Mouse (Mus musculus) natural killer cell, adult 2 months (primary cell): ENCODE measurements around the gene Man2a1.

Experiments used
- DNase-seq, 2 experiments: peaks; one replicate each; pipeline ENCODE4 v3.0.0; 2022; ENCODE audit warnings: low spot score in 2 of 2

The Man2a1 gene

DNA sequence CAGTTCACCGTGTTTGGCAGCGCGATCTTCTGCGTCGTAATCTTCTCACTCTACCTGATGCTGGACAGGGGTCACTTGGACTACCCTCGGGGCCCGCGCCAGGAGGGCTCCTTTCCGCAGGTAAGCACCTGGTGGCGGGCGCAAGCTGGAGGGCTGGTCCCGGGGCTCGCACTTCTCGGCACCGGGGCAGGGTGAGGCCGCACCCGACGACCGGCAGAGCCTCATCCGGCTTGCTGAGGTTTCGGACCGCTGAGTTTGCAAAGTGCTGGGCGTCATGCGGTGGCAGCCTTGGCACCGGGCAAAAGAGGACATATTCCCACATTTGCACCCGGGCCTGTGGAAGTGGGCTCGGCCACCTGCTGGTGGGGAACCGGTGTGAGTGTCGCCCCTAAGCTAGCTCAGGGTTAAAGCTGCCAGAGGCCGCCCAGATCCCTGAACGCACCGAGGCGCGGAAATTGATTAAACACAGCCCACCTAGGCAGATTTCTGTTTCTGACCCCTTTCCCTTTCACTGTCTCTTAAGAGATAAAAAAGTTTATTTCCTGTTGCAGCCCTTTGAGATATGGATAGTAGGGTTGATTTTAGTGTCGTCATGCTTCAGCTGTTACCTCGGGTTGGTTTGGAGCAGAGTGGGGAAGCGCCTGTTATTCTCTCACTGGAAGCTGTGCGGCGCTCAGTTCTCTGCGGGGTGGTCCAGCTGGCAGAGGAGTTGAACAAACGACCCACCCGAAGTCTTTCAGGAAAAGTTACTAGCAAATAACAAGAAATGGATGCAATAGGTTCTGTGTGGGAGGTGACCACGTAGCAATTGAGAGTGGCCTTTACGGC lies 1.4 kb downstream of the Man2a1 start:
- DNase-seq, result peak in 1 of 2 experiments; percentile 32

DNA sequence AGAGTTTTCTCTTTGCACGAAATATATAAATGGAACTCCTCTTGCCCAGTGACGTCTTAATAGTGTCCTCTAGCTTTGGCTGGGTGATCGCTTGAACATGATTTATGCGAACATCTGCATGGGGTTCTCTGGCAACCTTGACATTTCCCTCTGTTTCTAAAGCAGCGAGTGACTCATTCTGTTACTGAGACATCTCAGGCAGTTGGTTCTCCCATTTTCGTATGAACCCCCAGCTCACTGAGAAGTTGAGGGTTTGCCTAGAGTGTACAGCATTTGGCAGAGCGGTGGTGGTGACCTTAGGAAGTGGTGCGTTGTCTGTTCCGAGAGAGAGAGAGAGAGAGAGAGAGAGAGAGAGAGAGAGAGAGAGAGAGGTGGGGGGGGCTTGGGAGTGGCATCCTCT lies 2.6 kb downstream of the Man2a1 start:
- DNase-seq, result no peak

DNA sequence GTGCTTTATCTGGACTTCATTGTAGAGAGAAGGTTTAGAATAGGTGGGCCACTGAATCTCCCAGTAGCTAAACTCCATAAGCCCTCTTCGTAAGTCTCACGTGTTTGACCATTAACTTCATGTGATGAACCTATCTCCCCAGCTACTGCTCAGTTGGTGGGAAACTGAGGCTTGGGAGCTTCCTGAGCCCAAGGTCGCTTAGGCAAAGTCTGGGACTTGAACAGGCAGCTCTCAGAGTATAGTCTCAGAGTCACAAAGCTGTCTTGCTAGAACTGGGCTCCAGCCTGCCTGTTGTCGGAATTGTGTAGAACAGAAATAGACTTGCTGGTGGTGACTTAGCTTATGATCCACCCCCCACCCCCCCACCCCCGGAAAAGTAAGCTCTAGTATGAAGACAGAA lies 3.0 kb downstream of the Man2a1 start:
- DNase-seq, result no peak

DNA sequence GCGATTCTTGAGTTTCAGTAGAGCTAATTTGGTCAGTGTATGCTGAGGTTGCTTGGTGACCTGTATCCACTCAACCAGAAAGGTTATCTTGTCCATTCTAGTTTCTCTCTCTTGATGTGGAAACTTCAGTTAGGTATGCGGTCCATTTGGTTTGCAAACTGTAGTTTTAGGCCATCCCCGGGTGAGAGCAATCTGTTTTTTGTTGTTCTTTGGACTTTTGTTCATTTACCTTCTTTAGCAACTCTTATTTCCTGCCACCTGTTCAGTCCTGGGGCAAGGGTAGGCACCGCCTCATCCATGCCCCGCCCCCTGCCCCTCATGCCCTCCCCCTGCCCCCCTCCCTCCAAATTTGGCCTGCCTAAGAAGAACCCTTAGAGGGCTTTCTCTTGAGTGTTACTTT lies 3.6 kb downstream of the Man2a1 start:
- DNase-seq, result no peak

DNA sequence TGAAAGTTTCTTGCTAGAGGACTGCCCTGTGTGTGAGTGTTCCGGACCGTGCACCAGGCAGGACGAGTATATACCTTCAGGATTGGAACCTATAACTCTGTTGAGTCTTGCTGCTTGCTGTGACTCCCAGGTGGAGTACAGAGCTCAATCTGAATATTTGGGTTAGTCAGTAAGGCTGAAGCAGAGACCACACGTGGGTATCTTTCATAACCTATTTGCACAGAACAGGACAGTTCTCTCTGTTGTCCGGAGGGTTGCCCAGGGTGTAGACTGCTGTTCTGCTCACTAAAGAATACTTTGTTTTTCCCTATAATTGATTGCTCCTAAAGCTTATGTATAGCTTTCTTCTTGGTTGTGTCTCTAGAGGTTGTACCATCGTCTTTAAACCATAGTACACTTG lies 7.7 kb downstream of the Man2a1 start:
- DNase-seq, result no peak

DNA sequence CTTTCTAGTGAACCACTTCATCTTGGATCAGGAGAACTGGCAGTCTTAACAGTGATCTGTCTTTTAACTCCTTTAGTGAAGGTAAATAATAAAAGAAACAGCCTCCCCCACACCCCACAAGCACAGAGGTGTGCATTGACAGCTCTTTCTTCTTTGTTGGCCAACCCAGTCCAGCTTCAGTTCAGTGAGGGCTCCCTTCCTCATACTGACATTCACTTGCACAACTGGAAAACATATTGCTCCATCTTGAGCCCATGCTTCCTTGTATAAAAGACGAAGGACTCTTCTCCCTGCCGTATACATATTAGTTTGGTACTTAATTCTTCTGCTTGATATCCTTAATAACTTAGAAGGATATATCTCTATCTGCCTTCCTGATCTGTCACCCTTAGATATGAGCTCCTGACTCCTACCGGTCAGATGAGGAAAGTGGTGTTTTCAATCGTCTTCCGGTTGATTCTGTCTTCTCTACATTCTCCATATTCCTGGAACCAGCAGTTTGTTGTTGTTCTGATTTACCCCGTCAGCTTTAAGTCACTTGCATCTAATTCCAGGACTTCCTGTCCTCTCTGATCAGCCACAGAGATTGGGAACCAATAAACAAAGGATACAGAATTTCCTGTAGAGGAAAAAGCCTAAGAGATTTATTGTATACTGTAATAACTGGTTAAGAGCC lies 8.5 kb downstream of the Man2a1 start:
- DNase-seq, result no peak

DNA sequence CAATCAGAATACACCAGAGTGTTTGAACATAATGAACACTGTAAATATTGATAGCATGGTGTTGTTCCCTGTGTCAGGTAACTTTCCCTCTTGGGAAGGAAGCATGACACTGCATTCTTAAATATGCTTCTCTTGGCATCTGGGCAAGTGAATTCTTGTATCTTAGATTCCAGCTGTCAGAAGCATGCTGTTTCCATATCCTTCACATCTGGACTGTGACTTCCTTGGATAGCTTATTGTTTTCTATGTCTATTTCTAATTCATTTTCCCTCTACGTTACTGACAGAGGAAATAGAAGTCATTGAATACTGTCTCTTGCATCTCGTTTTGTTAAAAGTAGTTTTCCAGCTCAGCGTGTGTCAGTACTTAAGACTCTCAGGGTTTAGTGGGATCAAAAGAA lies 9.2 kb downstream of the Man2a1 start:
- no peak for DNase-seq

DNA sequence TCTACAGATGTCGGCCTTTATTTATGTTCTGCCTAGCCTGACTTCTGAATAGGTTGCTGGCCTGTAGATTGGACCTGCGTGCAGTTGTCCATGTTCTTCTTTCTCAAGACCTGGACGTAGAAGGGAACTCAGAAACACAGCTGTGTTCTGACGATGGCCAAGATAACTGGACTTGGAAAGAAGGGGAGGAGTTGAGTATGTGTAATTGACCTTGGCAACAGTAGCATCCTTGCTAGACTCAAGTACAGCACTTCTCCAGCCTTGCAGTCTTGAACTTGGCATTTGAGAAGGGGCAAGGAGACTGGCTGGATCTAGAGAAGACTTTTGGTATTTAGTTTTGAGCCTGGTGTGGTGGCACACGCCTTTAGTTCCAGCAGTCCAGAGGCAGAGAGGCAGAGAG lies 10.9 kb downstream of the Man2a1 start:
- no peak for DNase-seq

DNA sequence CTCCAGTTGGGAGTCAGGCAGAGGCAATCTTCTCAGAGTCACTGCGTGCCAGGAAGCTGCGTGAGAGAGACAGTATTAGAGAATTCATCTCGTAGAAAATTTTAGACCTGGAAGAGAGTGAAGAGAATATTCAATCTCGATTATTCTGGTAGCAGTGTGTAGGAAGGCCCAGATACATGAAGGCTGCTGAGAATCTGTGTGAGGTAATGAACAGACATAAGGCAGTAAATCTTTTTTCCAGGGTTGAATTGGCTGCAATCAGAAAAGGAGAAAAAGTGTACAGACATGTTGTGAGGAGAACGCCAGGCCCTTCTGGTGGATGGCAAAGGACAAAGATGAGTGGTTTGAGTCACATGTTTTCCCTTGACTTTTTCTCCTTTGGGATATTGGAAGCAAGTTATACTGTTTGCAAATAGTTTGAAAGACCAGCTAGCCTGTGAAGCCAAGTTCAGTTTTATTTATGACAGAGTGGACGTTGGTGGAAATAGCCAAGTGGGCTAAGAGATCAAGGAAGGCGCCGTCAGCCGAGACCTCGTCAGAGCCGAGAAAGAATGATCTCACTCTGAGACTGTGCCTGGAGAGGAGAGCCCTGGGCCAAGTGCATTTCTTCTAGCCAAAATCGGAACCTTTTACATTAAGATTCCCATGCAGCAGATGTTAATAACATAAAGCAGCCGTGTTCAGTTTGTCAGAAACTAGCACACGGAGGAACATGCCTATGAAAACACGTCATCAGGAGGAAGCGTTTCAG lies 11.8 kb downstream of the Man2a1 start:
- DNase-seq, result no peak

DNA sequence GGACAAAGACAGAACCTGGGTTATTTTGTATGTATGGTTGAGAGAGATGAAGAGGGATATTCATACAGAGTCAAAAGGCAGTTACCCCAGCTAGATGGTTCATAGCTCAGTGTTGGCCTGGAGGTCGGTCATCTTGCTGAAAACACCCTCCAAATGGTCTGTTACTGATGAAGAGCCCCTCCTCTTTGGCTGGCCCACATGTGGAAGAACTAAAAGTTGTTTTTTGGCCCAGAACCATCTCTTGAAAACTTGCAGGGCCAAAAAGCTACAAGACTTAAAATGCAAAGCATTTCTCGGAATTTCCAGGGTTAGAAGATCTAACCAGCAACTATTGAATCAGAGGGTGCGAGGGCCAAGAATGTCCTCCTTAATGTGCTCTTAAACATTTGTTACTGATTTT lies 12.4 kb downstream of the Man2a1 start:
- DNase-seq, result no peak

DNA sequence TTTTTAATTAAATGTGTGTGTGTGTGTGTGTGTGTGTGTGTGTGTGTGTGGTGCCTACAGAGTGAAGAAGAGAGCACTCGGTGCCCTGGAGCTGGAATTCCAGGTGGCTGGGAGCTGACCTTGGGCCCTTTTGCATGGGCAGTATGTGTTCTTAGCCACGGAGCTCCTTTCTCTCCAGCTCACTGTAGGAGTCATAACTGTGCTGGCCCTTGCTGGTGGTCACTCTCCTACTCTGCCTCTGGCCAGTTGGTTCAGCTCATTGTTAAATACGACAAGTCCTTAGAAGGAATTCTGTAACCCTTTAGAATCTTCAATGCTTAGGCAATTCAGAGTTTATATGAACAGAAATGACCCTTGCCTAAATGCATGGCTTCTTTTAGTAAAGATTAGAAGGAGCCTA lies 12.8 kb downstream of the Man2a1 start:
- DNase-seq, result no peak

DNA sequence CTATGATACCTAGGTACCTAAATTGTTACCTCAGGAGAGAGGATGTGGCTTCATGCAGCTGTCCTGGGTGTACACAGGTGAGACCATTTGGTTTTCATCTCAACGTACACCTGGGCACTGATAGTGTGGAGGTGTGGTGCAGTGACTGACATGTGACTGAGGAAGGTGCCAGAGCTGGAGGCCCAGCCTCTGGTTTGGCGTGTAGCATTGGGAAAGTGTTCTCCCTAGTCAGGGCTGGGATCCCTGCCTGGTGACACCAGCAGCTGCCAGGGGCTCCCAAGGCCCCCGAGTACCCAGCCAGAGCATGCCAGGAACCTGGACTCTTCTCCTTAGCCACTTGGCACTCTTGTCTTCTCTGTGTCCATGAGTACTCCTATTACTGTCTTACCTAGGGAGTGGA lies 14.3 kb downstream of the Man2a1 start:
- DNase-seq, result no peak

DNA sequence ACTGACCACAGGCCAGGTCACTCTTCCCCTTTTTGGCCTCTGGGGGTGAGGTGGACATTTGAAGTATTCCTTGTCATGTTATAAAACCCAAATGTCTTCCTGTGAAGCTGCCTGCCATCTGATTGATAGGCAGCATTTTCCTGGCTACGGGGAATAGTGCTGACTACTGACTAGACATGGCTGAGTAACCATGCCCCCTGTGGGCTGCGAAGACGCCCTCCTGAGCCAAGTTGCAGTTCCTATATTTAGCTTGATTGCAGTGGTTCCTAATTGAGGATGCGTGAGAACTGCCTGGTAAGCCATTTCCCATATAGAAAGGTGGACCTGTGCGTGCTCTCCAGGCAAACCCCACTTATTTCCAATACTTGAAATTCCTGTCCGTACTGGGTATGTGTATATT lies 14.9 kb downstream of the Man2a1 start:
- DNase-seq, result no peak

DNA sequence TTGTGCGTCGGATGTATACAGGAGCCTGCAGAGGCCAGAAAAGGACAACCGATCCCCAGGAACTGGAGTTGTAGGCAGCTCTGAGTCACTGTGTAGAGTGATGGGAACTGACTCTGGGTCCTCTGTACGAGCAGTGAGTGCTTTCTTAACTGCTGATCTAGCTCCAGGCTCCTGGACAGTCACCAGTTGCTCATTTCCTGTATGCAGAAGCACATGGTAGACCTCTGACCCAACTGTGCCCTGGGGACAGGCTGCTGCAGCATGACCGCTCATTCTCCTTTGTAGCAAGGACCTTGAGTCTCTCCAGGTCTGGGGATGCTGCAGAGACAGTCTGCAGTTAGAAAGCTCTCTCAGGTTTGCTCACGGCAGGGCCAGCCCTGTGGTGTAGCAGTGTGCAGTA lies 15.7 kb downstream of the Man2a1 start:
- no peak for DNase-seq

DNA sequence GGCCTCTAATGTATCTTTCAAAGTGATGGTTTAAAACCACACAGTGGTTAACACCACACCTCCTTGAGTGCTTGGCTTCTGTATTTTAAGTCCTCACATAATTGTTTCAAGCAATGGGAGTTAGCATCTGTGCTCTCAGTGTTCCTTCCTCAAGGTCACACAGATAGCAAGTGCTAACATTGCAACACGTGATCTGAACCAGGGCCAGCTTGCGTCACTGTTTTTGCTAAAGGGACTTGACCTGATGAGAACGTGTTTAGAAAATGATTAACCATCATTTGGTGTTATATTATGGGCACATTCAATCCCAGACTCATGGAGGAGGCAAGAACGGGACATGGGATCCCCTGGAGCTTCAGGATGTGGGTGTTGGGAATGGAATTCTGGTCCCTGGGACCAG lies 17.3 kb downstream of the Man2a1 start:
- peak; percentile 48 to 73 for DNase-seq

DNA sequence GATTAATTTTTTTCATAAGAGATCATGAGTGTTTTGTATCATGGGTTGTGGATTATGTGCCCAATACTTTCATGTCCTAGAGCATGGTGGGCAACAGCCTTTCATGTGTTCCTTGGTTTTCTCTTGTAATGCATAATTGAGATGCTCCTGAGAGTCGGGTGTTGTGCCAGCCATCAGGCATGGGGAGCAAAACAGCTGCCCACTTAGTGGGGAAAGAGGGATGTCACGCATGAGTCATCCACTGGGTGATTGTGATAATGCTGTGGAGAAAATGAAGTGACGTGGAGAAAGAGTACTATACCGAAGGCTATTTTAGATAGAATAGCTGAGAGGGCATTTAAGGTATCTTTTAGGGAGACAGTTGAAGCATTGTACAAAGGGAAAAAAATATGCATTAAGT lies 18.5 kb downstream of the Man2a1 start:
- DNase-seq, result no peak

DNA sequence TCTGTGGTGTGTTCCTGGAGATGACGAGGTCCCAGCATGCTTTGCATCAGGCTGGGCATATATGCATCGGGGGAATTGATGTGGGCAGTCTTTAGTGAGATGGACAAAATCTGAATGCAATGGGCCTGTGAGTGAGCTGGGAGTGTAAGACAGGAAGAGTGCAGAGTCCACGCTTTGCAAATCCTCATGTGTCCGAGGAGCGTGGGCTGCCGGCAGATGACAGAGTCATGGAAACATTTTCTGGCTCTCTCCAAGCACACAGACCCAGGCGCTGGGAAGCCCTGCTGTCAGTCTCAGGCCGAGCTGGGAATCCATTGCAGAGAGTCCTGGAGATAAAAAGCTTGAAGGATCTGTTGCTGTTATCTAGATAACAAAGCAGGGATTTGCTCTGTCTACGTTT lies 19.6 kb downstream of the Man2a1 start:
- DNase-seq, result no peak

DNA sequence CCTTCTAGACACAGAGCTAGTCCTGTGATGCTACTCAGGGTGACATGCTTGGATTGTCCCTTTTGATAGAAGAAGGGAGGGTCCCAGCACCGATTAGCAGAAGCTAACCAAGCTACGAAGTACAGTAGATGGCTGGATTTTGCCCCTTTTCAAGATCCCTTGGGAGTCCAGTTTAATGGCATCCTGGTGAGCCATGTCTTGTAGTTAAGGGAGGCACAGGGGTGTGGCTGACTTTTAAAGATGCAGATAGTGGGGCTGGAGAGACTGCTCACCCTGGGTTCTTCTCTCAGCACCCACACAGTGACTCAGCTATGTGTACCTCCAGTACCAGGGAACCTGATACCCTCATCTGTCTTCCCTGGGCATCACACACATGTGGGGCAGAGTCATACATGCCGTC lies 20.1 kb downstream of the Man2a1 start:
- no peak for DNase-seq

DNA sequence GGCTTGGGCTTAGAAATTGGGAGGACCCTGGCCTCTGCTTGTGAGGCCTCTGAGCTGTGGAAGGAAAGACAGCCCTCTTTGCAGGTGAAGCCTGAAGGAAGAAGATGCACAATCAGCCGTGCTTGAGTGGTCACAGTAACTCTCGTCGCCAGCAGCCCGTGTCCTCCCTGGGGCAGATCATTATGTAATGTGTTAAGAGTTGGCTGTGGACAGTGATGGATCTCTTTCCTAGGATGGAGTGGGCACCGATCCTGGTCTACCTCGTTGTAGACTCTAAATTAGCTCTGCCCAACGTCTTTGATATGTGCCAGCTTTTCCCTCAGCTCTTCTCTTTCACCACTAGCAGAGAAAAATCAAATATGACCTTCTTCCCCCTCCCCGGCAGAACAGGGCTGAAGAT lies 20.7 kb downstream of the Man2a1 start:
- no peak for DNase-seq

DNA sequence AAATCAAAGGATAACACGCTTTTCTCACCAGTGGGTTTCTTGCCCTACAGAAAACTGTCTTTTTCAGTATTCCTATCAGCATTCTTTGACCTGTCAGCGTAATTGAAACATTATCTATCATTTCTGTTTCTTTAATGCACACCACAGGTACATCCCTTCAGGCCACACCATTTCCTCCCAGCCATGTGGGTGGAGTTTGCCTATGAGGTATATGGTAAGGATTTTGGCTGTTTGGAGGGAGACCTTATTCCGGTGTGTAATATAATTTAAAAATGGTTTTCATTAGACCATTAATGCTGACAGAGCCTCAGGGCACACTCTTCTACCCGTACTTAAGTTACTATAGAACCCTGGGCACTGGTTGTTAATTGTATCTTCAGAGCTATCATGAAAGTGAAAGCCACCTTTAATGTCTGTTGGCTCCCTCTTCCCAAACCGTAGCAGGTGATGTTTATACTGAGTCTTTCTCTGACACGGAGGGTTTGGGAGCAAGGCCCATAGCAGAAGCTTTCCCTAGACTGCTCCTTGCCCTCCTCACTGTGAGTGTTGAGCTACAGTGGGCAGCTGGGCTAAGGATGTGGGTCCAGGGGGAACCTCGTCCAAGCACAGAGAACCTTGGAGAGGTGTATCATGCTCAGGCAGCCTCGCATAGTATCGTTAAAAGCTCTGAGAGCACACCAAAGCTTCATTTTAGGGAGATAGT lies 21.3 kb downstream of the Man2a1 start:
- DNase-seq, result no peak

DNA sequence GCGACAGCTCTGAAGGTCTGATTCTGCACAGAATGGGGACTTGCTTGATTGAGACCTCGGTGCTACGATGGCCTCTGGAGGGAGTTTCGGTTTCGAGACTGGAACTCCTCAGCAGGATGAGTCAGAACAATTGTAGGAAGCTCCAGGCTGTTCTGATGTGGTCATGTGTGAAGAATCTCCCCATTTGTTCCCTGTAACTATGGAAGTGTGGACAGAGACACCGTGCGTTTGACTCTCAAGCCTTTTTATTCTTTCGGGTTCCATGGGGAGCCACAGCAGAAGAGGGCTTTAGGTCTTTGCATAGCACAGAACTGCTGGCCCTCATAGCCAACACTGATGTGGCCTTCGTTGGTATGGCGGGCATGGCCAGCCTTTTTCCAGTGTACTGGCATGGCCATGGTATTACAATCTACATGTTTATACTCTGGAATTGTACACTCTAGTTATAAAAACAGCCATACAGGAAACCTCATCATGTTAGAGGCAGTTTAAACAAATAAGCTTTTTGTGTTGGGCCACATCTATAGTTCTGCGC lies 21.9 kb downstream of the Man2a1 start:
- peak in 1 of 2 experiments; percentile 41 for DNase-seq

DNA sequence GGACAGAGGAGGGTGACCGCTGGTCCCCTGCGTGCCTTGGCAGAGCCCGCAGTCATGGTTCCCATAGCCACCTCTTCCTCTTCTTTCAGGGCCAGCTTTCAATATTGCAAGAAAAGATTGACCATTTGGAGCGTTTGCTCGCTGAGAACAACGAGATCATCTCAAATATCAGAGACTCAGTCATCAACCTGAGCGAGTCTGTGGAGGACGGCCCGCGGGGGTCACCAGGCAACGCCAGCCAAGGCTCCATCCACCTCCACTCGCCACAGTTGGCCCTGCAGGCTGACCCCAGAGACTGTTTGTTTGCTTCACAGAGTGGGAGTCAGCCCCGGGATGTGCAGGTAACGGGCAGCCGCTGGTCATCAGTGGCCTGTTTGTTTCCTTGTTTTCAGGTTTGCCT lies 23.9 kb downstream of the Man2a1 start:
- no peak for DNase-seq
